Mouse (Mus musculus): Measurements from ENCODE around the gene Ngp. TPM values are rescaled to one million over a fixed set of nuclear protein-coding genes. Genes with fewer than 3 reads are reported as not detected.
A peak's percentile ranks its signal among the peaks of the same experiment; 100 is the strongest.

Ngp gene
- polyA plus RNA-seq, 1 experiment = 8.2 TPM

GRCm38 (mm10) chr9:110413785-110414184 lies 5.8 kb upstream of the Ngp start:
- Histone ChIP-seq H3K27me3 (replicated peaks) (no peaks in the 10 kb centered on the region), H3K9me3 (no peaks in the 10 kb centered on the region), H3K4me3 (replicated peaks) (no peak overlapping the region), H3K36me3 (replicated peaks; ENCODE audit: low read length) (no peaks in the 10 kb centered on the region), H3K4me1 (peaks cover 48% of the 10 kb centered on the region)
- TF ChIP-seq FLI1 (IDR thresholded peaks at IDR 0.05; ENCODE audit: low read length) = no peak
- TF ChIP-seq GATA1 (IDR thresholded peaks at IDR 0.05; ENCODE audit: borderline replicate concordance, low read length) = no peak

GRCm38 (mm10) chr9:110431241-110431640 lies 11.7 kb downstream of the Ngp start:
- Histone ChIP-seq H3K4me3 (replicated peaks) (no peak overlapping the region), H3K27me3 (replicated peaks) (no peaks in the 10 kb centered on the region), H3K9me3 (no peaks in the 10 kb centered on the region), H3K4me1 (peaks cover 41% of the 10 kb centered on the region), H3K36me3 (replicated peaks; ENCODE audit: low read length) (peaks cover 99% of the 10 kb centered on the region)
- TF ChIP-seq FLI1 (IDR thresholded peaks at IDR 0.05; ENCODE audit: low read length) = no peak
- no peak for TF ChIP-seq GATA1 (IDR thresholded peaks at IDR 0.05; ENCODE audit: borderline replicate concordance, low read length)

DNA sequence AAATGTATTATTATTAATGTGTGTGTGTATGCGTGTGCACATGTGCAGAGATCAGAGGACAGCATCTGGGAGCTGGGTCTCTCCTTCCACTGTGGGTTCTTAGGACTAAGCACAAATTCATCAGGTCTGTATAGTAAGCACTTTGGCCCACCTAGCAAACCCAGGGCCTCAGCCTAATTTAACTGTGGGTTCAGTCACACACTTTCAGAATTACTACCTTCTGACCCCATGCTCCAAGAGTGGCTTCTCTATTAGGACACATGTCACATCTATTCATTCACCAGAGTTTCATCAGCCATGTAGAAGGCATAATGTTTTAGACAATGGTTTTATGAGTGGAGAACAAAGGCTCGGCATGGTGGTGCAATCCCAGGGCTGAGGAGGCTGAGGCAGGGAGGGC lies 13.5 kb downstream of the Ngp start:
- H3K36me3 ChIP-seq (replicated peaks; ENCODE audit: low read length) = peaks cover 99% of the 10 kb centered on the region
- no peaks in the 10 kb centered on the region for H3K27me3 ChIP-seq (replicated peaks)
- H3K9me3 ChIP-seq = no peaks in the 10 kb centered on the region
- peaks cover 59% of the 10 kb centered on the region for H3K4me1 ChIP-seq
- H3K4me3 ChIP-seq (replicated peaks) = no peak overlapping the region
- no peak for TF ChIP-seq GATA1 (IDR thresholded peaks at IDR 0.05; ENCODE audit: borderline replicate concordance, low read length)
- no peak for TF ChIP-seq FLI1 (IDR thresholded peaks at IDR 0.05; ENCODE audit: low read length)

- Histone ChIP-seq H3K4me1 (peaks cover 74% of the 10 kb centered on the region), H3K4me3 (replicated peaks) (no peak overlapping the region), H3K9me3 (no peaks in the 10 kb centered on the region), H3K27me3 (replicated peaks) (no peaks in the 10 kb centered on the region), H3K36me3 (replicated peaks; ENCODE audit: low read length) (peaks cover 92% of the 10 kb centered on the region)
- no peak for TF ChIP-seq GATA1 (IDR thresholded peaks at IDR 0.05; ENCODE audit: borderline replicate concordance, low read length)
Observed at GRCm38 (mm10) chr9:110436041-110436440, 16.5 kb downstream of the Ngp start.

GRCm38 (mm10) chr9:110440049-110440448 lies 20.5 kb downstream of the Ngp start:
- peaks cover 69% of the 10 kb centered on the region for H3K36me3 ChIP-seq (replicated peaks; ENCODE audit: low read length)
- H3K27me3 ChIP-seq (replicated peaks) = no peaks in the 10 kb centered on the region
- H3K9me3 ChIP-seq = no peaks in the 10 kb centered on the region
- peaks cover 71% of the 10 kb centered on the region for H3K4me1 ChIP-seq
- TF ChIP-seq GATA1 (IDR thresholded peaks at IDR 0.05; ENCODE audit: borderline replicate concordance, low read length) (no peak; the same call in 2 of the 3 replicates), FLI1 (IDR thresholded peaks at IDR 0.05; ENCODE audit: low read length) (no peak)
- peak overlapping the region; percentile 46 for H3K4me3 ChIP-seq (replicated peaks)

DNA sequence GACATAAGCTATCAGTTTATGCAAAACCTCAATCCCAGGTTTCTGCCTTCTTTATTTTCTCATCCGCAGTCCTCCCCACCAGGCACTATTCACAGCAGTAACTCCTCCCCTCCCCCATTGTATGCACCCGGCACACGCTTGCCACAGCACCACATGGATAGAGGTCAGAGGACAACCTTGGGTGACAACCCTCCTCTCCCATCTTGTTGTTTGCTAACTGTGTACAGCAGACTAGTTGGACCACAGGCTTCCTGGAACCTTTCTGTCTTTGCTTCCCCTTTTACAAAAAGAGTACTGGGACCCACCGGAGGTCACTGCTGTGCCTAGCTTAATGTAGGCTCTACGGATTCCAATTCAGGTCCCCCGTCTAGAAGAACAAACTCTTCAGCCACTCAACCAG lies 21.0 kb downstream of the Ngp start:
- H3K27me3 ChIP-seq (replicated peaks) = no peaks in the 10 kb centered on the region
- no peak for TF ChIP-seq FLI1 (IDR thresholded peaks at IDR 0.05; ENCODE audit: low read length)
- TF ChIP-seq GATA1 (IDR thresholded peaks at IDR 0.05; ENCODE audit: borderline replicate concordance, low read length) = no peak
- H3K4me3 ChIP-seq (replicated peaks) = peak overlapping the region; percentile 80
- peaks cover 64% of the 10 kb centered on the region for H3K36me3 ChIP-seq (replicated peaks; ENCODE audit: low read length)
- peaks cover 68% of the 10 kb centered on the region for H3K4me1 ChIP-seq
- H3K9me3 ChIP-seq = no peaks in the 10 kb centered on the region

- no peak overlapping the region for H3K4me3 ChIP-seq (replicated peaks)
- peaks cover 39% of the 10 kb centered on the region for H3K4me1 ChIP-seq
- TF ChIP-seq FLI1 (IDR thresholded peaks at IDR 0.05; ENCODE audit: low read length) = no peak
- no peak for TF ChIP-seq GATA1 (IDR thresholded peaks at IDR 0.05; ENCODE audit: borderline replicate concordance, low read length)
- peaks cover 56% of the 10 kb centered on the region for H3K36me3 ChIP-seq (replicated peaks; ENCODE audit: low read length)
- peaks cover 8% of the 10 kb centered on the region for H3K9me3 ChIP-seq
- no peaks in the 10 kb centered on the region for H3K27me3 ChIP-seq (replicated peaks)
Observed at GRCm38 (mm10) chr9:110448356-110448755, 28.8 kb downstream of the Ngp start.

- TF ChIP-seq FLI1 (IDR thresholded peaks at IDR 0.05; ENCODE audit: low read length) (no peak), GATA1 (IDR thresholded peaks at IDR 0.05; ENCODE audit: borderline replicate concordance, low read length) (0 out of 3 replicates have a peak, but pooled peaks have one; percentile 11)
- Histone ChIP-seq H3K36me3 (replicated peaks; ENCODE audit: low read length) (peaks cover 60% of the 10 kb centered on the region), H3K4me1 (peaks cover 39% of the 10 kb centered on the region), H3K9me3 (peaks cover 8% of the 10 kb centered on the region), H3K4me3 (replicated peaks) (peak overlapping the region; percentile 84), H3K27me3 (replicated peaks) (no peaks in the 10 kb centered on the region)
Observed at GRCm38 (mm10) chr9:110448857-110449617, 29.5 kb downstream of the Ngp start.

- peaks cover 69% of the 10 kb centered on the region for H3K36me3 ChIP-seq (replicated peaks; ENCODE audit: low read length)
- H3K4me1 ChIP-seq = peaks cover 60% of the 10 kb centered on the region
- H3K27me3 ChIP-seq (replicated peaks) = no peaks in the 10 kb centered on the region
- TF ChIP-seq FLI1 (IDR thresholded peaks at IDR 0.05; ENCODE audit: low read length) = no peak
- TF ChIP-seq GATA1 (IDR thresholded peaks at IDR 0.05; ENCODE audit: borderline replicate concordance, low read length) = no peak
- H3K9me3 ChIP-seq = peaks cover 8% of the 10 kb centered on the region
- peak overlapping the region; percentile 59 for H3K4me3 ChIP-seq (replicated peaks)
Observed at GRCm38 (mm10) chr9:110452523-110452922, 33.0 kb downstream of the Ngp start.

GRCm38 (mm10) chr9:110457926-110458325 lies 38.4 kb downstream of the Ngp start:
- no peaks in the 10 kb centered on the region for H3K9me3 ChIP-seq
- peaks cover 58% of the 10 kb centered on the region for H3K36me3 ChIP-seq (replicated peaks; ENCODE audit: low read length)
- H3K4me3 ChIP-seq (replicated peaks) = no peak overlapping the region
- no peak for TF ChIP-seq GATA1 (IDR thresholded peaks at IDR 0.05; ENCODE audit: borderline replicate concordance, low read length)
- TF ChIP-seq FLI1 (IDR thresholded peaks at IDR 0.05; ENCODE audit: low read length) = no peak
- no peaks in the 10 kb centered on the region for H3K27me3 ChIP-seq (replicated peaks)
- peaks cover 84% of the 10 kb centered on the region for H3K4me1 ChIP-seq
